Mouse (Mus musculus) thymus, postnatal 36 days (tissue): ENCODE results near the gene Slco3a1.

ENCODE experiments used
- DNase-seq, 2 experiments: peaks; one replicate each; pipeline ENCODE4 v3.0.0; 2022; ENCODE audit warnings: mixed read lengths in 2 of 2

Slco3a1 gene

DNA sequence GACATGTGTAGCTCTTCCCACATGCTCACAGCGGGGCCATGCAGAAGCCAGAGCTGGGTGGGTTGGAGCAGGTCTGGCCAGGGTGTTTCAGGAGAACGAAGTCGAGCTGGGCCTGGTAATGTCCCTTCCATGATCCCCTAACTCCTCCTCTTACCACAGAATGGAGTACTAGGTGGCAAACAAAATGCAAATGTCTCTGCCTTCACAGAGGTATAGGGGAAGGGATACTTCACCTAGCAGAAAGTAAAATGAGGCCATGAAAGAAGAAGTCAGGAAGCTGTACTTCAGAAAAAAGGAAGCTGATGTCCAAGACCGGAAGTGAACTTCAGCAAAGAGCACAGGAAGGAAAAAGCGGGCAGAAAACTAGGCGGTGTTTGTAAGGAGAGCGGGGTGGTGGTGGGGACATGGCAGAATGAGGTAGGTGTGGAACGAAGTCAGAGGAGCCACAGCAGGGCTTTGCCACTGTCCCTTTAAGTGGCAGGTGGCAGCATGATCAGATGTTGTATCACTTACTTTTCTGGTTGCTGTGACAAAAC, 214.1 kb downstream of the Slco3a1 start:
- peak; percentile 28 to 44 for DNase-seq

GRCm38 (mm10) chr7:74337677-74338420, 216.7 kb downstream of the Slco3a1 start:
- no peak for DNase-seq

- DNase-seq = no peak
Observed at GRCm38 (mm10) chr7:74332323-74332722, 222.3 kb downstream of the Slco3a1 start.

GRCm38 (mm10) chr7:74330858-74331726, 223.5 kb downstream of the Slco3a1 start:
- DNase-seq = no peak

GRCm38 (mm10) chr7:74330117-74330857, 224.3 kb downstream of the Slco3a1 start:
- no peak for DNase-seq

DNA sequence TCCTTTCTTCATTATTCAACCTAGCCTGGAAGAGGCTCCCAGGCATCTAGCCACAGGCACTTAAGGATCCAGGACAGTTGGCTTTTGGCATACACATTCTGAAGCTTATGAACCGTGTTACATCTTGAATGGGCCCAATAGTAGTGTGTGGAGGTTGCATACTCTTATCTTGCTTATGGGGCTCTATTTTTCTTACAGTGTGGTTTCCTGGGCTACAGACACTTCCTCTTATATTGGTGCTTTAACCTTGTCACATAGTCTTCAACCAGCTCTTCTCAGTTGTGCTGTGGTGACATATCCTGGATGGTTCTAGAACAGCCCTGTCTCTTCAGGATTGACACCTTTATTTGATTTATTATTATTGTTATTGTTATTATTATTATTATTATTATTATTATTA, 225.6 kb downstream of the Slco3a1 start:
- DNase-seq = no peak

DNA sequence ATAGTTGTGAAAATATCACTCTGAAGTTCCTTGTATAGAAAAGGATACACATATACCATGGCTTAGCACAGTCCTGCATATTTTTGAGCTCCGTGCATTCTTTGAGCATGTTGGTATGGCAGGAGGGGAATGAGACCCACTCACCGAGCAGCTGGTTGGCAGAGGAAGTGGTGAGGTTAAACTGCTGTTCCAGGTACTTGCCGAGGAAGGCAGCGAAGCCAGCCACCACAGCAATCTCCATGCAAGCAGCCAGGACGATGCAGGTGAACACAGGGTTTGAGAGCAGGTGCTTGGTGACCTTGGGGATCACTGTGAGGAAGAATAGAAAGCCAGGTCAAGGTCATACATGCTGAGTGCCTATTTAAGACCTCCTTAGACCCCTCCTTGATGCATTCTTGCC, 226.9 kb downstream of the Slco3a1 start:
- peak; percentile 39 to 56 for DNase-seq

DNA sequence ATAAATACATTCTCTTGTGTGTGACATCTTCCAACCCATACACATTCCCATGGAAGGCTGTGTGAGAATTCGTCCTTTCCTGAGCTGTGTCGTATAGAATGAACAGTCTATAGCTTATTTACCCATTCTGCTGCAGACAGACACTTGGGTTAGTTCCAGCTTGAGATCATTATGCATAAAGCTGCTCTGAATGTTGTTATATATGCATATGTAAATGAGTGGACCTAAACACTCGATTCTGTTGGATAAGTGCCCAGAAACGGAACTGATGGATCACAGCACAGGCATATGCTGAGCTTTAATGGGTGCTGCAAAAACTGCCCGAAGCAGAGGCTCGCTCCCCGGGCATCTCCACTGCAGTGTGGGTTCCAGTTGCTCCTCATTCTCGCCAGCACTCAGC, 229.5 kb downstream of the Slco3a1 start:
- no peak for DNase-seq

- DNase-seq = no peak
Observed at GRCm38 (mm10) chr7:74323683-74324082, 230.9 kb downstream of the Slco3a1 start.

- no peak for DNase-seq
Observed at GRCm38 (mm10) chr7:74323194-74323593, 231.4 kb downstream of the Slco3a1 start.

- no peak for DNase-seq
Observed at GRCm38 (mm10) chr7:74320635-74321034, 233.9 kb downstream of the Slco3a1 start.

DNA sequence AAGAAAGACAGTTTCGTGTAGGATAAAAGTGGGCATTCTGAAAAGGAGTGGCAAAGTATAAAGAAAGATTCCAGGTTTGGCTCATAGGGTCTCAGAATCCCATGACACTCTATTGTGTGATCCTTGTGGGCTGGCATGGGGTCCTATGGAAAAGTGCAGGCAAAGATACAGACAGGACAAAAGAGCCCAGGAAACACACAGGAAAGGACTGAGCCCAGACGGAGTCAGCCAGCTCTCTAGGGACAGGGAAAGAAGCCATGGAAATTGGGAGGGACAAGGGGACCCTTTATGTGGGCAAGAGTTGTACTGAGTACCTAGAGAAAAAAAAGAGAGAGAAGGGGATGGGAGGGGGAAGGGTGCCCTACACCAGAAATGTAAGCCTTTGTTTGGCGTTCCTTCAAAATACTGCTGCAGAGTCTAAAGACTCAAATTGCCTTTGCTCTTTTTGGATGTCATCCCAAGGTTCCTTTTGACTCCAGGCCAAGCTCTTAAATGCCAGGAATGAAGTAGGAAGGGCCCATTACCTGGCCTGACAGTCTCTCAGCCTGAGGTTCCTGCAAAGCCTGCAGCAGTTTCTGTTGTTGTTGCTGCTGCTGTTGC, 238.6 kb downstream of the Slco3a1 start:
- no peak for DNase-seq

- no peak for DNase-seq
Observed at GRCm38 (mm10) chr7:74314276-74314675, 240.3 kb downstream of the Slco3a1 start.

DNA sequence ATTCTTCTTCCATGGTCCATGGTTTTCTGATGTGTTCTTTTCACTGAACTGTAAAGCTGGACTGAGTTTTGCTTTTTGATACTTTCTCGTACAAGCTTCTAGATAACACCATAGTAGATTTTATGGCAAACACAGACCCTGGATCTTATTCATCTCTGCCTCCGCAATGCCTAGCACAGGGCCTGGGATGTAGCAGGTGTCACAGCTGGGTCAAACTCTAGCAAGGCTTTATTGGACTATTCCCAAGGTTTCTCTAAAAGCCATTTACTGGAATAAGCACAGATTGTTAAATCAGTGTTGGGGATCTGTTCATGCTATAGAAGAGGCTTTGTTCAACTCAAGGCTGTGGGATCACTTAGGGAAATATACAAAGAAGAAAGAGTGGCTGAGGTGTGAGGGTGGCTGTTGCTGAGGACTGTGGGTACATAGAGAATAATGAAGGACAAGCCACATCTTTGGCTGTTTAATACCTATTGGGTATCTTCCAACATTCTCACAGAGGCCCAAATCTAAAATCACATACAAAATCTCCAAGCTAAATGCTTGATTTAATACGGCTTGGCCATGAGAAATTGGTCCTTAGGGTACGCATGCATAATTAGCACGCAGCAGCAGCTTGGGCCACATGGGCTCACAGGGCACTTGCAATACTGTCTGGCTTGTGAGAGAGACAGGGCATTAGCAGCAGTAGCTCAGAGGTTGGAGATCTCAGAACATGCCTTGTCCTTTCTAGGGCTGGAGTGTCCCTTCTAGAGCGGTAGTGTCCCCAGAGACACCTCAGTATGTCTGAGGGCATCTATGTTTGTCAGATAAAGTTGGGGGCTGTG, 241.1 kb downstream of the Slco3a1 start:
- DNase-seq = no peak

- DNase-seq = no peak
Observed at GRCm38 (mm10) chr7:74311536-74311935, 243.0 kb downstream of the Slco3a1 start.

DNA sequence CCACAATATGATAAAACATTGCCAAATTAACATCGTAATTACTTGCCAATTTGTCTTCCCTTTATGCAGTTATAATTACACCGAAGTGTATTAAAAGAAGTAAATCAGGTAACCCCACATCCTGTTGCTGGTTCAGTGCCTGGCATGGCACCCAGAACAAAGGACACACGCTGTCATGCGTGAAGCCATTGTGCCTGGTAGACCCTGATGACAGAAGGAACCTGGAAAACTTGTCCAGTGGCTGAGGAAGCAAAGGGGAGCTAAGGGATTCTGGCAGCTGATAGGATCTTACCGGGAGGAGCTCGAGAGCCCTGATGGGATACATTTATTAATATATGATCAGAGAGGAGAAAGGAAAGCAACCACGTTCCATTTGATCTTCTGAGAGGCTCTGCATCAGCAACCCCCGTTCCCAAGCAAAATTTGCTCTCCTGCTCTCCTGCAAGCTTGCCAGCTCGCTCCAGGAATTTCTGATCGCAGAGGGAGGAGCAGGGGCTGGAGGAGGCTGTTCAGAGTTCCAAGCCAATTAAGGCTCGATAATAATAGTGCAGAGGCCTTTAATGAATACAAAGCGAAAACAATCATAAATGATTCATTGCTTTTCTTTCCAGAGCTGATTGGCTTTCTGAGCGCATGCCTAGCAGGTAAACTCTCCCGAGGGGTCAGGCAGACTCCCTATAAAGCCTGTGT, 250.8 kb downstream of the Slco3a1 start:
- no peak for DNase-seq

DNA sequence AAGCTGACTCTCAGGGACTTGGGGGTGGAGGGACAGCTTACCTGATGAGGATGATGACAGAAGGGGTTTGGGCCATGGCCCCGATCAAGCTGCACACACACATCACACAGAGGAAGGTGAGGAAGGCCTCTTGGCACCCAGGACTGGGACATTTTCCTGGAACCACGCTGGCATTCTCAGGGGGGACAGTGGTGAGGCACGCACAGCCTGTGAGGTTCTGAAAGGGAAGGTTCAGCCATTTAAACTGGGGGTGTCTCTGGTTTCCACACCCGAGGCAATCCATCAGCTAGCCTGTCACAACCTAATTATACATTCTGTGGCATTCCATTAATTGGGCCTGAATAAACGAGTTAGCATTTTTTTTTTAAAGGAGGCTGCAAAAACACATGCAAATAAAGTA, 251.5 kb downstream of the Slco3a1 start:
- no peak for DNase-seq

DNA sequence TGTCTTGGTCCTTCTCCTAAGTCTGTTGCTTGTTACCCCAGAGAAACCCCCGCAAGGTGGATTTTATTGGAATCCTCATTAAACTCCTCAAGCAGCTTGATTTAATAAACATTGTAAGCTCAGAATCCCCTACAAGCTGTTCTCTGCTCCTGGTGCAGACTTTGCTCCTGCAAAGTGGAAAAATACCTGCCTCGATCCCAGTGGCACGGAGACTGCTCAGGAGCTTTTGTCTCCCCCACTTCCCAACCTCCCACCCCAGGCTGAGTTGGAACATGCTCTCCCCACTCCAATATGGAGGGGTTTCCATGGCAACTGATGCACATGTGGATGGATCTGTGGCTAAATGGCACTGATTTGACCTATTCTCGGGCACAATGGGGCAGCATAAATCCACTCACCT, 268.0 kb downstream of the Slco3a1 start:
- DNase-seq = no peak

- no peak for DNase-seq
Observed at GRCm38 (mm10) chr7:74280371-74280770, 274.2 kb downstream of the Slco3a1 start.

DNA sequence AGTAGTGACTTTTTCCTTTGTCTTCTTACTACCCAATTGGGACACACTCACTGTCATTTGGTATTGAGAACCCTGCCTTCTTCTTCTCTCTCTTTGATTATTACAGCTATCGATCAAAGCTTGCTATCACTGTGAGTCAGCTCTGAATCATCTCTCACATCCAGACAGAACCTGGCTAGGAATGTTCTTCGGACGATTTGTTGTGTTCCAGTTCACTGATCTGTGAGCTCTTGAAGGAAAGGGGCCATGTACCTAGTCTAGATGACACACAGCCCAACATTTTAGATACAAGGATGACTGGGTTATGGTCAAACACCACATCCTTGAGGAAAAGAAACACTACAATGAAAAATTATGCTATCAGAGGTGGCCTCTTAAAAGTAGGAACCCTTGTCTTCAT, 275.2 kb downstream of the Slco3a1 start:
- DNase-seq = no peak

- DNase-seq = no peak
Observed at GRCm38 (mm10) chr7:74270089-74270394, 284.5 kb downstream of the Slco3a1 start.
